Mouse (Mus musculus) embryonic fibroblast, embryonic 13.5 days (primary cell): ENCODE measurements around the gene Mis12. TPM values are rescaled to one million over a fixed set of nuclear protein-coding genes. Genes with fewer than 3 reads are reported as not detected.

Source experiments
- H3K27ac ChIP-seq: 2 replicates; pipeline ENCODE4 v1.5.1; 2012; ENCODE audit warnings: low read length, control low read depth, inconsistent platforms; ENCODE audit not compliant: insufficient read depth
- H3K4me1 ChIP-seq: 2 replicates; pipeline ENCODE4 v1.6.1; 2011; ENCODE audit warnings: low read length; ENCODE audit not compliant: control insufficient read depth, insufficient read depth
- H3K4me3 ChIP-seq: 2 replicates; pipeline ENCODE4 v1.5.1; 2011; ENCODE audit warnings: mild to moderate bottlenecking, control low read depth, low read length; ENCODE audit not compliant: insufficient read depth
- CTCF ChIP-seq: IDR thresholded peaks from 2 replicates; pipeline ENCODE4 v1.5.1; 2011; ENCODE audit warnings: mild to moderate bottlenecking, control low read depth, low read length, moderate library complexity, borderline replicate concordance; ENCODE audit not compliant: insufficient read depth
- POLR2A ChIP-seq: IDR thresholded peaks from 2 replicates; pipeline ENCODE4 v1.6.1; 2011; ENCODE audit warnings: low read depth, mild to moderate bottlenecking, control low read depth, low read length, moderate library complexity
- polyA plus RNA-seq: library from polyadenylated mRNA; stranded (reverse); fragments of >200 nt; gene quantifications from 2 replicates; pipeline ENCODE4 v1.2.4, GENCODE M21; 2011; ENCODE audit warnings: low read depth; ENCODE audit not compliant: missing spikeins, insufficient read length

Gene Mis12
- polyA plus RNA-seq, 1 experiment, result 33.1 TPM

- H3K27ac ChIP-seq, result no peak overlapping the region
- H3K4me1 ChIP-seq, result no peaks in the 10 kb centered on the region
- TF ChIP-seq POLR2A (no peak), CTCF (no peak)
- H3K4me3 ChIP-seq, result no peak overlapping the region
Observed at GRCm38 (mm10) chr11:71008321-71008720, 11.1 kb upstream of the Mis12 start.

DNA sequence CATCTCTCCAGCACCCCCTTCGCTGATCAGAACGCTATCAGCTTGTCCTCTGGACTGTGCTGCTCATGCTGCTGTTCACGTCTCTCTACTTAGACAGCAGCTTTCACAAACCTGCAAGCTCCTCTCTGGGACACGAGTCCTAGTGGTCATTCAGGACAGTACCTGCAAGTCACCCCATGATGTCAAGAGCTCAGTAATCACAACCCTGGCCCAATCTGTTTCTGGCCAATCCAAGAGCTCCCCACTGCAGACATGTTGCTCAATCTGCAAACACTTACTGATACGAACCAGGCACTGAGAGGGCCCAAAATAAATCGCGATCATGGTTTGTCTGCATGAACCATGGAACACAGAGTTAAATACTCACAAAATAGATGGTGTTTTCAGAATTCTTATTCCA, 6.7 kb upstream of the Mis12 start:
- no peaks in the 10 kb centered on the region; the same call in 1 of the 2 replicates for H3K4me1 ChIP-seq
- no peak overlapping the region for H3K27ac ChIP-seq
- TF ChIP-seq POLR2A (no peak), CTCF (no peak)
- no peak overlapping the region for H3K4me3 ChIP-seq

DNA sequence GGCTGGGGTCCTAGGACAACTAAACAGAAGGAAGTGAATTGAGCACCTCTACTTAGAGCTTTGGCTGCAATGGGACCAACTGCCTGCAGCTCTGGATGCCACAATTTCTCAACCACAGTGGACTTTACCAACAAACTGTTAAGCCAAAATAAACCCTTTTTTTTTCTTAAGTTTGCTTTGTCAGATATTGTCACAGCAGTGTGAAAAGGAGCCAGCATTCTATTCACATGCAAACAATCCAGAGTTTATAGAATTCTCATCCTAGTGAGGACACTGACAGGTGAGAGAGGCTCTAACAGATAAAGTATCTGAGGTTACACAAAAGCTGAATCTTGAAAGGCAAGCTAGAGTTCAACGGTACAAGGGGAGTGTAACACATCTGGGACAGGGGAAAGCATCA, 2.4 kb upstream of the Mis12 start:
- H3K4me1 ChIP-seq, result no peaks in the 10 kb centered on the region; the same call in 1 of the 2 replicates
- H3K4me3 ChIP-seq, result no peak overlapping the region
- H3K27ac ChIP-seq, result no peak overlapping the region
- TF ChIP-seq POLR2A, result no peak
- TF ChIP-seq CTCF, result no peak

GRCm38 (mm10) chr11:71018416-71019200, 803 bp upstream of the Mis12 start:
- Histone ChIP-seq H3K4me1 (no peaks in the 10 kb centered on the region; the same call in 1 of the 2 replicates), H3K27ac (peak overlapping the region; percentile 45; the same call in 1 of the 2 replicates), H3K4me3 (peak overlapping the region; percentile 87)
- TF ChIP-seq POLR2A (peak; percentile 13; the same call in 1 of the 2 replicates), CTCF (no peak)

GRCm38 (mm10) chr11:71028280-71028679, 8.9 kb downstream of the Mis12 start:
- Histone ChIP-seq H3K4me1 (no peaks in the 10 kb centered on the region), H3K4me3 (no peak overlapping the region), H3K27ac (no peak overlapping the region)
- TF ChIP-seq CTCF (no peak), POLR2A (no peak)

GRCm38 (mm10) chr11:71029403-71030118, 10.2 kb downstream of the Mis12 start:
- no peak for TF ChIP-seq CTCF
- no peak for TF ChIP-seq POLR2A
- H3K4me3 ChIP-seq, result no peak overlapping the region
- no peak overlapping the region for H3K27ac ChIP-seq
- no peaks in the 10 kb centered on the region for H3K4me1 ChIP-seq

DNA sequence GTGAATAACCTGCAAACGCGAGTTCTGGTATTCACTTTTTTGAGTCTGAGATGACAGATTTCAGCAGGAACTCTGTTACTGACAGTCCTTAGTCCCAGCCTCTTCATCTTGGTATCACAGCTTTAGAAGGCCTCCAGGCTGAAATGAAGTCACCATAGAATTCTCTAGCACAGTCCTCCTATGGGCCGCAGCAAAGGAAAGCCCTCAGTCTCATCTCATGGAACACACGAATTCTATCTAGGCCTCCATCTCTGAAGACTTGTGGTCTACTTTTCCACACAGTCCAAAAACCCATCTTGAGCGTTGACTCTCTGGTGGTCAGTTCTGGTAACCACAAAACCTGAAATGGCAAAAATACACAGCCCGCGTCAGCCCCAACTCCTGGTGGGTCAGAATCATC, 12.7 kb downstream of the Mis12 start:
- Histone ChIP-seq H3K27ac (no peak overlapping the region), H3K4me3 (no peak overlapping the region), H3K4me1 (no peaks in the 10 kb centered on the region)
- TF ChIP-seq POLR2A (no peak), CTCF (no peak)

DNA sequence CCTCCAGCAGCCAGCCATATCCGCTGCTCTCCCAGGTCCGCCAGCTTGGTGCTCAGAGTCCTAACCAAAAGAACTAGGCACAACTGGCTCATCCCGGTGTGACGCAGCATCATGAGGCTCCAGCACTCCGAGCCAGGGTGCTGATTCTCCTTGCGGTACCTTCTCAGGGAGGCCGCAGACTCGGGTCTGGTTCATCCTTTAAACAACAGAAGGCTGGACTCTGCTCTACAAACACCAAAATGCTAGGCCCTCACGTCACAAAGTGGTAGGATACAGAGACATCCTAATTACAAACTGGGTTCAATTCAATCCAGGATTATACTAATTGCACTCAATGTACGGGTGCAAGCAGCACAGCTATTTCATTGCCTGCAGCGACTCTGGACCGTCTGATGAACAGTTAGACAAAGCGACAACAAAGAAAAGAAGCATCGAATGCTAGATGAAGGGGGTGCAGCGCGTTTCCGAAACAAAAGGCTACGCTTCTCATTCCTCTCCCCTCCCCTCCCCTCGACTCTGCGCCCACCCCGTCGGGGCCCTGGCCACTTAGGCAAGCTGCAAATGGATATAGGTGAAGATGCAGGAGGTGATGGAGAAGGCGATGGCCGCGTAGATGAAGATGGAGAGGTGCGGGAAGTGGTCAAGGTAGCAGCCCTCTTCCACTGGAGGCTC, 13.2 kb downstream of the Mis12 start:
- Histone ChIP-seq H3K27ac (no peak overlapping the region), H3K4me1 (no peaks in the 10 kb centered on the region), H3K4me3 (peak overlapping the region; percentile 21)
- TF ChIP-seq POLR2A, result no peak
- no peak for TF ChIP-seq CTCF

- Histone ChIP-seq H3K27ac (no peak within 1 kb of the TSS), H3K4me1 (no peaks in the 10 kb centered on the region), H3K4me3 (peak within 1 kb of the TSS; percentile 21)
- TF ChIP-seq CTCF, result no peak
- peak; percentile 63 for TF ChIP-seq POLR2A
Observed at GRCm38 (mm10) chr11:71033163-71033761, 13.9 kb downstream of the Mis12 start, which contains the start of gene 6330403K07Rik. TSS of gene 6330403K07Rik (minus strand) at chr11:71033513.
